Mouse (Mus musculus): ENCODE measurements around the gene Xylt1.

Gene Xylt1

GRCm38 (mm10) chr7:117508090-117508489 lies 127.3 kb downstream of the Xylt1 start:
- in situ Hi-C loops (cut with MboI, MseI): no loop called here

GRCm38 (mm10) chr7:117510113-117510512 lies 129.3 kb downstream of the Xylt1 start:
- in situ Hi-C loops (cut with MboI, MseI): no loop called here

GRCm38 (mm10) chr7:117512301-117512700 lies 131.5 kb downstream of the Xylt1 start:
- in situ Hi-C loops (cut with MboI, MseI): no loop called here

- in situ Hi-C loops (cut with MboI, MseI): no loop called here
These were observed 135.0 kb downstream of the Xylt1 start for GRCm38 (mm10) chr7:117515794-117516193.

- in situ Hi-C loops (cut with MboI, MseI): no loop called here
These were observed 136.1 kb downstream of the Xylt1 start for GRCm38 (mm10) chr7:117516896-117517295.

- in situ Hi-C loops (cut with MboI, MseI): no loop called here
These were observed 140.6 kb downstream of the Xylt1 start for GRCm38 (mm10) chr7:117521369-117521768.

GRCm38 (mm10) chr7:117522092-117522635 lies 141.4 kb downstream of the Xylt1 start:
- in situ Hi-C loops (cut with MboI, MseI): no loop called here

- in situ Hi-C loops (cut with MboI, MseI): no loop called here
These were observed 143.8 kb downstream of the Xylt1 start for GRCm38 (mm10) chr7:117524430-117525214.

- in situ Hi-C loops (cut with MboI, MseI): no loop called here
These were observed 144.9 kb downstream of the Xylt1 start for GRCm38 (mm10) chr7:117525678-117526077.

GRCm38 (mm10) chr7:117526570-117526969 lies 145.8 kb downstream of the Xylt1 start:
- in situ Hi-C loops (cut with MboI, MseI): no loop called here

GRCm38 (mm10) chr7:117529787-117530655 lies 149.2 kb downstream of the Xylt1 start:
- in situ Hi-C loops (cut with MboI, MseI): loop anchor here (10.0 kb wide), 1 partner anchor 115 kb away; no protein-coding TSS in a partner anchor

- in situ Hi-C loops (cut with MboI, MseI): loop anchor here (10.0 kb wide), 1 partner anchor 118 kb away; no protein-coding TSS in a partner anchor
These were observed 151.9 kb downstream of the Xylt1 start for GRCm38 (mm10) chr7:117532651-117533050.

GRCm38 (mm10) chr7:117533164-117533563 lies 152.4 kb downstream of the Xylt1 start:
- in situ Hi-C loops (cut with MboI, MseI): loop anchor here (10.0 kb wide), 1 partner anchor 118 kb away; no protein-coding TSS in a partner anchor

GRCm38 (mm10) chr7:117539931-117540330 lies 159.2 kb downstream of the Xylt1 start:
- in situ Hi-C loops (cut with MboI, MseI): loop anchor here (10.0 kb wide), 1 partner anchor 125 kb away; no protein-coding TSS in a partner anchor

GRCm38 (mm10) chr7:117540413-117540812 lies 159.6 kb downstream of the Xylt1 start:
- in situ Hi-C loops (cut with MboI, MseI): no loop called here

GRCm38 (mm10) chr7:117541056-117541455 lies 160.3 kb downstream of the Xylt1 start:
- in situ Hi-C loops (cut with MboI, MseI): no loop called here

- in situ Hi-C loops (cut with MboI, MseI): no loop called here
These were observed 160.9 kb downstream of the Xylt1 start for GRCm38 (mm10) chr7:117541681-117542080.

- in situ Hi-C loops (cut with MboI, MseI): no loop called here
These were observed 162.3 kb downstream of the Xylt1 start for GRCm38 (mm10) chr7:117543041-117543440.

- in situ Hi-C loops (cut with MboI, MseI): no loop called here
These were observed 163.3 kb downstream of the Xylt1 start for GRCm38 (mm10) chr7:117544126-117544525.

- in situ Hi-C loops (cut with MboI, MseI): no loop called here
These were observed 167.5 kb downstream of the Xylt1 start for GRCm38 (mm10) chr7:117548301-117548700.

- in situ Hi-C loops (cut with MboI, MseI): loop anchor here (10.0 kb wide), 1 partner anchor 816 kb away; no protein-coding TSS in a partner anchor
These were observed 170.3 kb downstream of the Xylt1 start for GRCm38 (mm10) chr7:117550916-117551549.

All from T-helper 2 cell (primary cell).